Mouse (Mus musculus): ENCODE results near the gene Lce1e.

Gene Lce1e

DNA sequence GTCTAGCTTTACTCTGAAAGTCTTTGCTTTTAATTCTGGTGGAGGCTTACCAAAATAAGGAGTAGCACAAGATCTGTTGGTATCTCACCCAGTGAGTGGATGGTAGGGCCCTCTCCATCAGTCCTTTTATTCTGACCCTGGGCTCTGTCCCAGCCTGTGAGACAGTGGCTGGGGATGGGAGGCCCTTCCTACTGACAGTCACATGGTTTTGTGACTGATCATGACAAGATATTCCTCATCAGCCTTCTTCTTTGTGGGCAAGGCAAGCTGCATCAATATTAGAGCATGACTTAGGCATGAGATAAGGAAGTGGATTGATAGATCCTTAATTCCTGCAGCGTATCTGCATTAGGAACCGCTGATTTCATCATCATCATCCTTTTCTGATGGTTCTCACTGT, at the start of gene Lce1e:
Gene Lce1e, minus strand, starts transcription at position 101 of the 400 bp plus-strand sequence.
- DNase-seq, result no peak

DNA sequence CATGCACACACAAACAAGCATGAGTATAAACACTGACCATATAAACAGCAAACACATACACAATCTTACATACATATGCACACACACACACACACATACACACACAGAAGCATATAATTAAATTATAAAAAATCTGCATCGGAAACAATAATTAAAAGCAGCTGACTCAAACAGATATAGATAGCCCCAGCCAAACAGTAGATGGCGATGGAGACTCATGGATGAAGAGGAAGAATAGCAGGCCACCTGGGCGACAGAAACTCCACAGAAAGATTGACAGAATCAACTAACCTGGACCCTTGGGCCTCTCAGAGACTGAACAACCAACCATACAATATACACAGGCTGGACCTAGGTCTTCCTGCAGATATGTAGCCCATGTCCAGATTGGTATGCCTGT, 44.3 kb upstream of the Lce1e start:
- DNase-seq, result no peak

DNA sequence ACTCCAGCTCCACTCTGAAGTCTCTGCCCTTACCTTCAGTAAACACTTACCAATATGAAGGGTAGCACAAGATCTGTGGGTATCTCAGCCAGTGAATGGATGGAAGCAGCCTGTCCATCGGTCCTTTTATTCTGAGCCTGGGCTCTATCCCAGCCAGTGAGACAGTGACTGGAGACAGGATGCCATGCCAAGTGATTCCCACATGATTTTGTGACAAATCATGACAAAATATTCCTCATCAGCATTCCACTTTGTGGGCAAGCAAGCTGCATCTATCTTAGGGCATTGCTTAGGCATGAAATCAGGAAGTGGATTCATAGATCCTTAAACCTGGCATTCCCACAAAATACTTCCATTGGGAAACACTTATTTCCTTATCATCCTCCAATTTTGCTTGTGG, 43.4 kb upstream of the Lce1e start, which contains the start of gene Lce1g:
Gene Lce1g, minus strand, starts transcription at position 101 of the 400 bp plus-strand sequence.
- DNase-seq, result no peak

DNA sequence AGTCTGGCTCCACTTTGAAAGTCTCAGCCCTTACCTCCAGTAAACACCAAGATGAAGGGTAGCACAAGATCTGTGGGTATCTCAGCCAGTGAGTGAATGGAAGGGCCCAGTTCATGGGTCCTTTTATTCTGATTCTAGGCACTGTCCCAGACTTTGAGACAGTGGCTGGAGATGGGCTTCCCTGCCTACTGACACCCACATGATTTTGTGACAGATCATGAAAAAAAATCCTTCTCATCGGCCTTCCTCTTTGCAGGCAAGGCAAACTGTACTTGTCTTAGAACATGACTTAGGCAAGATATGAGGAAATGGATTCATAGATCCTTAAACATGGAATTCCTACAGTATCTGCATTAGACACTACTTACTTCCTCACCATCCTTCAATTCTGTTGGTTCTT, 30.1 kb upstream of the Lce1e start, which contains the start of gene Gm38119:
Gene Gm38119, minus strand, starts transcription at position 101 of the 400 bp plus-strand sequence.
- no peak for DNase-seq

DNA sequence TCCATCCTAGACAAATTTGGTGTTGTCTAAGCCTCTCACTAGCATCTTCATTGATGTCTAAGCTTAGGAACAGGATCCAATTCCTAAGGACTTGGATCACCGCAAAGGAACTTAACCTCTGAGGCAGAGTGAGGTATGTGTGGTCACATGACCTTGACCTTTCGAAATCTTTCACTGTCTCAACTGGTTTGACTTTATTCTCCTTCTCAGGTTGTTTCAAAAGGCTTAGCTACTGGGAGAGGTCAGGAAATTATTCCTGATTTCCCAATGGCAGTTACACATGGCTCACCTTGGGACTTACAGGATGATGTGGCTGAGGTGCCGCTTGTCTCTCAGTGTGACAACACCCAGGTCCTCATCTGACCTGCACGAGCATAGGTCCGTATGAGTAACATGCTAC, 13.8 kb upstream of the Lce1e start:
- DNase-seq, result no peak

DNA sequence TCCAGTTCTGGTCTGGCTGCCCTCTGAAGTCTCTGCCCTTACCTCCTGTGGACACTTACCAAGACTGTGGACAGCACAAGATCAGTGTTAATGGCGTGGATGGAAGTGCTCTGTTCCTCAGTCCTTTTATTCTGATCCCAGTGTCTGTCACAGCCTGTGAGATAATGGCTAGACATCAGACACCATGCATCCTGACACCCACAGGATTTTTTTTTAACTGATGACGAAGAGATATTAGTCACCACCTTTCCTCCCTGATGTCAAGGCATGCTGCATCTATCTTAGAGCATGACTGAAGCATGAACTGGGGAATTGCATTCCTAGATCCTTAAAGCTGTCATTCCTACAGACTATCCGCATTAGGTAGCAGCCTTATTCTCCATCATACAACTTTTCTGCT, 11.4 kb upstream of the Lce1e start, which contains the start of gene Lce1f:
Gene Lce1f, minus strand, starts transcription at position 101 of the 400 bp plus-strand sequence.
- DNase-seq, result no peak

DNA sequence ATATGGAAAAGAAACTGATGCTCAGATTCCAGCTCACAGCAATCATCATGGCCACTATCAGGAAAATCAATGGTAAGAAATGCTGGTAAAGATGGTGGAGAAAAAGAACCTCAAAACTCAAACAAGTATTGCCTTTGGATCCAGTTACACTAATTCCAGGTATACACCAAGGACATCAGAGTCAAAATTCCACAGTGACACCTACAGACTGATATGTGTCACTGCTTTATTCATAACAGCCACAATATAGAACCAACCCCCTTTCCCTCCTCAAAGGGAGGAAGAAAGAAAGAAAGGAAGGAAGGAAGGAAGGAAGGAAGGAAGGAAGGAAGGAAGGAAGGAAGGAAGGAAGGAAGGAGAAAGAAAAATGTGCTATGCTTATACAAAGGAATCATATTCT, 6.2 kb upstream of the Lce1e start:
- DNase-seq, result no peak

DNA sequence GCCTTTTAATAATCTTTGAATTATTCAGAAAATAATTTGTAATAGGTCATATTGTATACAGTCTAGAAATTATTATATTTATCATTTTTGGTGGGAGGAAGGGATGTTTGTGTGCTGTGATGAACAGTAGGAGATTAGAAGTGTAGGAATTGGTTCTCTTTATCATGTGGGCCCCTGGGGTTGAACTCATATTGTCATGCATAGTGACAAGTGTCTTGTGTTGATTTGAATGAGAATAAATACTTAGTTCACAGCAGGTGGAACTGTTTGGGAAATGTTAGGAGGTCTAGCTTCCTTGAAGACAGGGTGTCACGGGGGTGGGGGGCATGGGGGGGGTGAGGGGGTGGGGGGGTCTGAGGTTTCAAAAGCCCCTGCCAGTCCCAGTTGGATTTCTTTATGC, 14.3 kb downstream of the Lce1e start:
- no peak for DNase-seq

DNA sequence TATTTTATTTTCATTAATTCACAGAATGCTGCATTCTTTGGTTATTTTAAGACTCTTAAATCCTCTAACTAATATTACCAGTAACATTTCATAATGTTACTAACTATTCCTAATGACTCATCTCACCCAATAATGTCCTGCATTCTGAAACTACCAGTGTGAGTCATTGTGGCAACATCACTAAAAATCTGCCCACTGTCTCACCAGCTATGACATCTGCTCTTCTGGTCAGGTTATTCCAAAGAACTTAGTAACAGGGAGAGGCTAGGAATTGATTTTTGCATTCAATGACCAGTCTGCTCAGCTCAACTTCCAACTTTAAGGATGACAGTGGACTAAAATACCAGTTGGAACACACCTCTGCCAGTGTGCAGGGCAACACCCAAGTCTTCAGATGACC, 17.2 kb downstream of the Lce1e start:
- DNase-seq, result no peak

DNA sequence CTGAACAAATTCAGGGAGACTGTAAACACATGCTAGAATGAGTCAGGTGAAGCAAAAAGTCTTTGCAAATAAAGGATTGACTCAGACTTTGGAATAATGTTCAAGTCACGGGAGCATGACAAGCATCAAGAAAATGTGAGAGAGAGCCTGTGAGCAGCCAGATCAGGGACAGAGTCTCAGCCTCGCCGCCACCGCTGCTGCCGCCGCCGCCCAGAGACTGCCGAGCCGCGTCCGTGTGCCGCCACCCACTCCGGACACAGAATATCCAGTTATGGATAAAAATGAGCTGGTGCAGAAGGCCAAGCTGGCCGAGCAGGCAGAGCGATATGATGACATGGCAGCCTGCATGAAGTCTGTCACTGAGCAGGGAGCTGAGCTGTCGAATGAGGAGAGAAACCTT, 19.7 kb downstream of the Lce1e start:
- peak; percentile 42 for DNase-seq

DNA sequence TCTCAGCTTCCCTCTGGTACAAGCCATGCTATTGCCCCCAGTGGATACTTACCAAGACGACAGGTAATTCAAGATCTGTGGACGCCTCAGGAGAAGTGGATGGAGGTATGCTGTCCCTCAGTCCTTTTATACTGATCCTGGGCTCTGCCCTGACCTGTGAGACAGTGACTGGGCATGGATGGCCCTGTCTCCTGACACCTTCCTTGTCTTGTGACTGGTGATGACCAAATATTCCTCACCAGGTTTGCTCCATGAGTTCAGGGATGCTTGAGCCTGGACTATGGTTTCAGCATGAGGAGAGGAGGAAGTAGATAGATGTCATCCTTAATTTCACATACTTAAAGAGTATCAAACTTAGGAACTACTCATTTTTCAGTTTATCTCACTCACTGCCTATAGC, 21.8 kb downstream of the Lce1e start, which contains the start of gene Lce1d:
Gene Lce1d, minus strand, starts transcription at position 101 of the 400 bp plus-strand sequence.
- DNase-seq, result no peak

DNA sequence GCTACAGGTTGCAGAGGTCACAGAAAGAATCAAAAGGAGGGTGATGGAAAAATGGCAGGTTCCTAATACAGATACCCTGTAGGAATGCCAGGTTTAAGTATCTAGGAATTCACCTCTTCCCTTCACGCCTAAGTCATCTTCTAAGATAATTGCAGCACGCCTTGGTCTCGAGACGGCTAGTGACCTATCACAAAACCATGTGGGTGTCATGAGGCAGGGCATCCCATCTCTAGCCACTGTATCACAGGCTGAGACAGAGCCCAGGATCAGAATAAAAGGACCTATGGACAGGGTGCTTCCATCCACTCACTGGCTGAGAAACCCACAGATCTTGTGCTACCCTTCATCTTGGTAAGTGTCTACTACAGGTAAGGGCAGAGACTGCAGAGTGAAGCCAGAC, 29.9 kb downstream of the Lce1e start, which contains the start of gene Lce1c:
Gene Lce1c, plus strand, starts transcription at position 301 of the 400 bp plus-strand sequence.
- DNase-seq, result no peak

DNA sequence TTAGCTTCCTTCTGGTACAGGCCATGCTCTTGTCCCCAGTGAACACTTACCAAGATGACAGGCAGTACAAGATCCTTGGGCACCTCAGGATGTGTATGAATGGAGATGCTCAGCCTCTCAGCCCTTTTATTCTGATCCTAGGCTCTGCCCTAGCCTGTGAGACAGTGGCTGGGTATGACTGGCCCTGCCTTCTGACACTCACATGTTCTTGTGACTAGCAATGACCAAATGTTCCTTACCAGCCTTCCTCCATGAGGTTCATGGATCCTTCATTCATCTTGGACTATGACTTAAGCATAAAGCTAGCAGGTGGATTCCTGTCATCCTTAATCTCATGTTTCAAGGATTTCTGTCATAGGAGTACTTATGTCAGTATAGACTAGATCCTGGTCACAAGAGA, 38.7 kb downstream of the Lce1e start, which contains the start of gene Lce1a2:
Gene Lce1a2, minus strand, starts transcription at position 101 of the 400 bp plus-strand sequence.
- no peak for DNase-seq
